Mouse (Mus musculus) liver, postnatal 0 days (tissue): ENCODE results near the gene Cacng4.

Source experiments
- CTCF ChIP-seq: sonication (generic); IDR thresholded peaks from 2 replicates; pipeline ENCODE4 v1.5.1; 2016; ENCODE audit warnings: antibody characterized with exemption, low read depth
- EP300 ChIP-seq: IDR thresholded peaks from 2 replicates; pipeline ENCODE4 v1.6.1; 2016; ENCODE audit warnings: antibody characterized with exemption, low read depth, mild to moderate bottlenecking

DNA sequence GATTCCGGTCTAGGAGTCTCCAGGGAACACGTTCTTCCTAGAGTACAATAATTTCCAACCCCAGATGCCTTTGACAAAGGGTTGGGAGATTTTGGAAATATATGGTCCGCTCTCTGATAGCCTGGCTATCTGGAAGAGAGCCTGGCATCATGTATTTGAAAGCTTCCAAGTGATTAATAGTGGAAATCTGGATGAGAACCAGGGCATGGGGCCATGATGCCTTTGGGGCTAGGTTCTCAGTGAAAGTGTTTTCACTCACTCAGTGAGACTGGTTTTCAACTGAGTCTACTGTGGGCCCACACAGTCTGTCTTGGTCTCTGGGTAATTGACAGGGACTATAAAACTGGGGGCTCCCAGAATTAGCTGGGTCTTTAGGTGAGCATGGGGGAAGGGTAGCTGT is 7.6 kb upstream of the Cacng4 start:
- TF ChIP-seq EP300 (no peak), CTCF (no peak)
